Mouse (Mus musculus) bone marrow macrophage, adult 2 months (primary cell): ENCODE data around the gene Tbcd.

Experiments
- CTCF ChIP-seq: IDR thresholded peaks from 2 replicates; pipeline ENCODE4 v1.5.1; 2012; ENCODE audit warnings: low read depth, mild to moderate bottlenecking, low read length, moderate library complexity
- POLR2A ChIP-seq: IDR thresholded peaks from 2 replicates; pipeline ENCODE4 v1.6.1; 2012; ENCODE audit warnings: mild to moderate bottlenecking, low read depth, low read length, borderline replicate concordance

GRCm38 (mm10) chr11:121654406-121654945 lies 202.7 kb downstream of the Tbcd start:
- no peak for TF ChIP-seq POLR2A
- no peak for TF ChIP-seq CTCF
